Mouse (Mus musculus): ENCODE measurements around the gene Jak1.

Jak1 gene

GRCm38 (mm10) chr4:101264741-101265513 is at the start of gene Jak1:
TSS of gene Jak1 (minus strand) at chr4:101265282.
- DNase-seq (ENCODE audit: low spot score), result peak; percentile 91

DNA sequence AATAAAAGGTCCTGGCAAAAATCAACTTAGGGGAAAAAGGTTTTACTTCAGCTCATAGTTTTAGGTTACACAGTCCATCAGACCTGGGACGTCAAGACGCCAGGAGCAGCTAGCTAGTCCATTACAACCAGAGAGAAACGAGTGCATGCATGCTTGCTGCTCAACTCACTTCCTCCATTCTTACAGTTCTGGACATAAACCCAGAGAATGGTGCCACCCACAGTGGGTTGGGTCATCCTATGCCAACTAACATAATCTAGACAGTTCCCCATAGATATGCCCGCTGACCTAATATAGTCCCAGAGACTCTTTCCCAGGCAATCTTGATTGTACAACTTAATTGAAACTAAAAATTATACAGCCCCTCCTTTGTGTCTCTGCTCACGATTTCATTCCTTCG is 47.0 kb upstream of the Jak1 start:
- DNase-seq (ENCODE audit: low spot score), result no peak

- no peak for DNase-seq (ENCODE audit: low spot score)
Measured at GRCm38 (mm10) chr4:101308166-101308565, 43.1 kb upstream of the Jak1 start.

DNA sequence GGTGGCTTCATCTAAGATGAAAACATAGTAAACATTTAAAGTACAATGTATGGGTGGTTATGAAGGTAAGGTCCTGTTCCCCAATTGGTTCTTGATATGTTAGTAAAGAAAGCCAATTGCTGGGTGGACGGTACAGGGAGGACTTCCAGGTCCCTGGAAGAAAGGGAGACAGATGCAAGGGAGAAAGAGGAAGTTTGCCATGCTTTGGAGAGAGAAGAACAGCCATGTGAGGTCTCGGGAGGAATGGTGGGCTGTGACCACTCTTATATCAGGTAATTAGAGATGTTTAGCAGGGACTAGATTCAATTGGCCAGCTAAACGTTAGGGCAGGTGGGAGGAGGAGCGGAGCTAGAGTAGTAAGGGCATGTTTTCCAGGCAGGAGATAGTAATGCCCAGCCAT is 42.2 kb upstream of the Jak1 start:
- no peak for DNase-seq (ENCODE audit: low spot score)

GRCm38 (mm10) chr4:101306132-101306915 is 41.2 kb upstream of the Jak1 start:
- DNase-seq (ENCODE audit: low spot score), result no peak

DNA sequence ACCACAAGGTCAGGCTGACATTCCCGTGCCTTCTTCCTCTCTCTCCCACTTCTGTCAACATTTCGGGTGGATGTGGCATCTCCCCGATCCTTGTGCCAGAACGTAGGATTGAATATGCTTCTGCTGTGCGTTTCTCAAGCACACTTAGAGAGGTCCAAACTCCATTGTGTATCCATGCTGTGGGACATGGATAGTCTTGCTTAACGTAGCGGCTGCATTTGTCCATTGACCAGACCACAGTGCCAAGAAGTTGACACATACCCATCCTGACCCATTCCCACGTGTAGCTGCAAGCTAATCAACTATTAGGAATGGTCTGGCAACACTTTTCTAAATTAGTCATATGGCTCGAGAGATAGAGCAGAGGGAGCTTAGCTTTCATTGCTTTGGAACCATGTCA is 40.0 kb upstream of the Jak1 start:
- DNase-seq (ENCODE audit: low spot score), result no peak

DNA sequence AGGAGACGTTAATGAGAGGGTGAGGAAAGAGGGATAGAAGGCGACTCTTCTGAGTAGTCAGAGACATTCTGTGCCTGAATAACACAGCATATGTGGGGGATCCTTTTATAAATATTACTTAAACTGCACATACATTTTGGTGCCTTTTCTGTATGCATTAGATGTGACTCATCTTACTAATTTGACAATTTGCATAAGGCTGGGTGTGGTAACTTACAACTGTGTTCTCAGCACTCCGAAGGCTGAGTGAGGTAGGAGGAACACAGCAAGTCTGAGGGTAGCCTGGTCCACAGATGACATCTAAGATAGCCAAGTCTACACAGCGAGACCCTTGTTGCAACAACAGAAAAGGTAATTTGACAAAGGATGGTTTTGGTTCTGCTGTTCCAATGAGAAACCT is 39.0 kb upstream of the Jak1 start:
- DNase-seq (ENCODE audit: low spot score), result no peak

- no peak for DNase-seq (ENCODE audit: low spot score)
Measured at GRCm38 (mm10) chr4:101300392-101300910, 35.4 kb upstream of the Jak1 start.

- no peak for DNase-seq (ENCODE audit: low spot score)
Measured at GRCm38 (mm10) chr4:101298311-101298990, 33.4 kb upstream of the Jak1 start.

DNA sequence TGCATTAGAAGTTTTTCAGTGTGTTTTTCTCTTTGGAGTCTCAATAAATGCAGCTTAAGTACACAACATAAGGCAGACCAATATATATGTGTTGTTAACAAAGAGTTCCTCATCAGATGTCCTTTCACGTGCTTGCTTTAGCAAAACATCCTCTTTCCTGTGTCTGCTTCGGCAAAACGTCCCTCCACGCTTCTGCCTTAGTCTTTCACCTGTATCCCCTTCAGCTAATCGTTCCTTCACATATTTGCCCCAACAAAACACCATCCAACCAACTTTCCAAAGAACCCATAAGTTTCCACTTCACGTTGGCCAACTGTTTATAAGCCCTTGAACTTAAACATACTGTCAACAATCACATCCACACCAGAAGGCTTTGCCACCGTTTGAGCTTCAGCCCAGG is 31.8 kb upstream of the Jak1 start:
- no peak for DNase-seq (ENCODE audit: low spot score)

- DNase-seq (ENCODE audit: low spot score), result no peak
Measured at GRCm38 (mm10) chr4:101295788-101296187, 30.7 kb upstream of the Jak1 start.

GRCm38 (mm10) chr4:101293661-101294060 is 28.6 kb upstream of the Jak1 start:
- DNase-seq (ENCODE audit: low spot score), result no peak

DNA sequence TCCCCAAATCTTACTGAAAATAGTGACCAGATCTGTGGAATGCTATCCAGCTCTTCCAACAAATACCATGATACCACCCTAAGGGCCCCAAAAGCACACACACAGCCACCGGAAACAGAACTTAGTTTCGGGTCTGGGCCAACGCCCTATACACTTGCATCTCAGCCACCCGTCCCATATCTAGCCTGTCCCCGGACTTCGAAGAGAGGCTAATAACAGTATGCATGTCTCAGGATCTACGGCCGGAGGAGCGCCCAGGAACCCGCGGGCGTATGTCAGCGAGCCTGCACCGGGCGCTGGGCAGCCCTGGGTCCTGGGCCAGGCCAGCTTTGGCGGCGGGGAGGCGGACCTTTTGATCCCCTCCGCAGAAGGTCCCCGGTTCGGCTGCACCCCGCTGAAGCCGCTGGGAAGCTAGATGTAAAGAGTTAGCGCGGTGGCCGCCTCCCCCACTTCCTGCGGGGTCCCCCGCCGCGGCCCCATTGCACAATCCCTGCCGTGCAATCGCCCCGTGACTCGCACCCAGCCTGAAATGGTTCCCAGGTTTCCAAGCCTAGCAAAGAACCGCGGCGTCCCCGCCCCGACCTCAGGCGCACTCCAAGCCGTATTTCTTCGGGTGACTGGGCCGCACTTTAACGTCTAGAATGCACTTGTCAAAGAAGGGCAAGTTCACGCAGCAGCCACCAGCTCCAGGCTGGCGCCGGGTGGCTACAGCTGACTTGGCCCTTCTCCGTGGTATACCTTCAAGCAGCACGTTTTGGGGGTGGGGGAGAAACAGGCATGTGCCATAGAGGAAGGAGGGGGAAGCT is 27.9 kb upstream of the Jak1 start:
- peak; percentile 36 for DNase-seq (ENCODE audit: low spot score)

DNA sequence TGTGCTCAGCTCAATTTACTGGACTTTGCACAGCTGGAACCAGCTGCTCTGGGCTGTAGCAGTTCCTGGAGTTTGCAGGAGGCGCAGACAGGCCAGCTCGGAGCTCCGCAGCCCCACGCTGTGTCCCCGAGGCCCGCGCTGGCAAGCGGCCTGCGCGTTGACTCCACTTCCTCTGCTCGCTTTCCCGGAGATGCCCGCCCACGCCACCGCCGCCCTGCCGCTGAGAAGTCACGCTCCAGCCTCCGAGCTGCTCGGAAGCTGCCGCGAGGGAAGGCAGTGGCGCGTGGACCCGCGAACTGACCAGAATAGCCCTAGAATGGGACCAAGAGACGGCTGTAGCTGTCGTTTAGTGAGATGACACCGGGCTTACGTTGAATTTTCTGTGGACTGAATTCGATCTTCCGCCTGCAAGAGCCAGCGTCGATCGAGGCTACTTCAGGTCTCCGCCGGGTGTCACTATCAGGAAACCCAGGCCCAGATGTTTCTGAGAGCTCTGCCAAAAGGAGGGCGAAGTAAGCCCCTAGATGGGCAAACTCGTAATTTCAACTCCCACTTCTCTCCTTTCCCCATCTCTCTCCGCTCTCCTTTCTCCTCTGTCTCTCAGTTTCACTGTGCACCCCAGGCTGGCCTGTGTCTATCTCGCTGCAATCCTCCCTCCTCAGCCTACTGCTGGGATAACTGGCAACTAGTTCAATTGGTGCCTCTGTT is 27.1 kb upstream of the Jak1 start:
- DNase-seq (ENCODE audit: low spot score), result peak; percentile 67

GRCm38 (mm10) chr4:101288292-101288691 is 23.2 kb upstream of the Jak1 start:
- DNase-seq (ENCODE audit: low spot score), result no peak

DNA sequence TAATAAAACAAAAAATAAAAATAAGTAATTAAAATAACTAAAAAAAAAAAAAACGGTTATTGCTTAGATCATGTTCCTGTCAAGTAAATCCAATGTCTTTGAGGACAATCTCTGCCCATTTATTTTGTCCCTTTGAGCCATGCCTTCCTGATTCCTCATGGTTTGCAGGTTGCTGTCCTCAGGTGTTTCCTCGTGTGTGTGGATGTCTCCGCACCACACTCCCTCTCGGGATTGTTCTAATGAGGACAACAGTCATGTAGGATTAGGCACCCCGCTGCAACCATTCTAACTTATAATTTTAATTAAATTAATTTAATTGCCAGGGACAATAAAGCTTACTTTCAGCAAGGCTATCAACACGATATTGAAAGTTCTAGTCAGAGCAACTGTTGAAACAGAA is 21.5 kb upstream of the Jak1 start:
- no peak for DNase-seq (ENCODE audit: low spot score)

DNA sequence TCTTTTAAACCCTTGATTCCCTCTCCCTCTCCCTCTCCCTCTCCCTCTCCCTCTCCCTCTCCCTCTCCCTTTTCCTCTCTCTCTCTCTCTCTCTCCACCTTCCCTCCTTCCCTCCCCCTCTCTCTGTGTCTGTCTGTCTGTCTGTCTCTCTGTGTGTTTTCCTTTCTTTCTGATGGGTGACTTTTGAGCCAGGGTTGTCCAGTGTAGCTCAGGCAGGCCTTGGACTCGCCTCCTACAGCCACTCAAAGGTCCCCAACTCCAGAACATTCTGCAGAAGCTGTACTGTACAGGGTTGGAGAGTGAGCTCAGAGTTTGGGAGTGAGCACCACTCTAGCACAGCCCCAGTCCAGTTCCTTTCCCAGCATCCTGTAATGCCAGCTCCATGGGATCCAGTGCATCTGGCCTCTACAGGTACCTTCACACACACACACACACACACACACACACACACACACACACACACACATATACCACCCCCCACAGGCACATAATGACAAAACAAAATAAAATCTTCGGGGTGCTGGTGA is 20.9 kb upstream of the Jak1 start:
- DNase-seq (ENCODE audit: low spot score), result no peak

DNA sequence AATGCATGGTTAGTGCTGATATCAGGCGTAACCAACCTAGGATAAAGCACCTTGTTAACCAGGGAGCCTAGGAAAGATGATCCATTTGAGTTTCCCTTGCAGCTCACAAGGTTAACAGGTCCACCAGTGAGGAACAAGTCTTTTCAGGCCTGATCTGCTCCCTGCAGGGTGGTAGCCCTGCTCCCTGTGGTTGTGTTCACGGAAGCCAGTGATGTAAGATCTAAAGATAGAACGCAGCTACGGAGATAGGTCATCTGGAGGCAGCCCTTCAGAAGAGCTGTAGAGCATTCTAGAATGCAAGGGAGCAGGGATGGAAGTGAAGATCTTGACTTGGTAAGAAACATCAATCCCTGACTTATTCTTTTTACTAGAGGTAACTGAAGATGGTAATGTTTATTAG is 18.9 kb upstream of the Jak1 start:
- no peak for DNase-seq (ENCODE audit: low spot score)

GRCm38 (mm10) chr4:101282237-101282636 is 17.2 kb upstream of the Jak1 start:
- no peak for DNase-seq (ENCODE audit: low spot score)

GRCm38 (mm10) chr4:101280119-101280518 is 15.0 kb upstream of the Jak1 start:
- DNase-seq (ENCODE audit: low spot score), result no peak
